Mouse (Mus musculus) left cerebral cortex, postnatal 10 days (tissue): ENCODE data around the gene Tfap2a. TPM values are rescaled to one million over a fixed set of nuclear protein-coding genes. Genes with fewer than 3 reads are reported as not detected.
A peak's percentile ranks its signal among the peaks of the same experiment; 100 is the strongest.

ENCODE experiments used
- DNase-seq, 2 experiments: peaks; one replicate each; pipeline ENCODE4 v3.0.0; 2021 to 2022; ENCODE audit warnings: low spot score in 2 of 2, mixed read lengths in 1 of 2; ENCODE audit errors: extremely low spot score in 1 of 2
- intact Hi-C: fragments of 180-260 bp; cut with DNase I; formaldehyde crosslinking; loops from one replicate; pipeline ENCODE4 v1.15.1; 2025
- total RNA-seq, 2 experiments: library from RNA; stranded (reverse); gene quantifications; 2 replicates each; pipeline ENCODE4 v1.2.3; 2021

The Tfap2a gene
- total RNA-seq, 2 experiments from 2014 or later = 0.49 to 0.51 TPM

- intact Hi-C loops = no loop called here
- no peak for DNase-seq
Observed at GRCm38 (mm10) chr13:40736107-40736780, 1.9 kb downstream of the Tfap2a start.

GRCm38 (mm10) chr13:40735416-40736106 lies 2.6 kb downstream of the Tfap2a start:
- intact Hi-C loops = no loop called here
- DNase-seq = no peak

GRCm38 (mm10) chr13:40734316-40734965 lies 3.7 kb downstream of the Tfap2a start:
- intact Hi-C loops = loop anchor here (5.0 kb wide), 1 partner anchor 1552 kb away; no protein-coding TSS in a partner anchor

GRCm38 (mm10) chr13:40733542-40734151 lies 4.5 kb downstream of the Tfap2a start:
- intact Hi-C loops = loop anchor here (5.0 kb wide), 1 partner anchor 1551 kb away; no protein-coding TSS in a partner anchor
- no peak for DNase-seq

More at GRCm38 (mm10) chr13:40734316-40734965, 3.7 kb downstream of the Tfap2a start:
- DNase-seq = no peak

GRCm38 (mm10) chr13:40732816-40733541 lies 5.2 kb downstream of the Tfap2a start:
- DNase-seq = no peak

GRCm38 (mm10) chr13:40732085-40732484 lies 6.1 kb downstream of the Tfap2a start:
- intact Hi-C loops = loop anchor here (5.0 kb wide), 1 partner anchor 1550 kb away; no protein-coding TSS in a partner anchor
- DNase-seq = no peak

More at GRCm38 (mm10) chr13:40732816-40733541, 5.2 kb downstream of the Tfap2a start:
- intact Hi-C loops = loop anchor here (5.0 kb wide), 1 partner anchor 1551 kb away; no protein-coding TSS in a partner anchor

GRCm38 (mm10) chr13:40731179-40731841 lies 6.9 kb downstream of the Tfap2a start:
- DNase-seq = no peak
- intact Hi-C loops = loop anchor here (5.0 kb wide), 1 partner anchor 1549 kb away; no protein-coding TSS in a partner anchor

GRCm38 (mm10) chr13:40730651-40731178 lies 7.5 kb downstream of the Tfap2a start:
- DNase-seq = peak in 1 of 2 experiments; percentile 69
- intact Hi-C loops = loop anchor here (5.0 kb wide), 1 partner anchor 1548 kb away; no protein-coding TSS in a partner anchor

GRCm38 (mm10) chr13:40729592-40730431 lies 8.4 kb downstream of the Tfap2a start:
- no peak for DNase-seq
- intact Hi-C loops = loop anchor here (5.0 kb wide), 1 partner anchor 1548 kb away; no protein-coding TSS in a partner anchor

- intact Hi-C loops = no loop called here
- no peak for DNase-seq
Observed at GRCm38 (mm10) chr13:40729037-40729436, 9.1 kb downstream of the Tfap2a start.

GRCm38 (mm10) chr13:40728626-40728990 lies 9.6 kb downstream of the Tfap2a start:
- intact Hi-C loops = no loop called here
- no peak for DNase-seq

GRCm38 (mm10) chr13:40727731-40728625 lies 10.2 kb downstream of the Tfap2a start:
- no peak for DNase-seq
- intact Hi-C loops = no loop called here

GRCm38 (mm10) chr13:40725924-40726323 lies 12.3 kb downstream of the Tfap2a start:
- no peak for DNase-seq
- intact Hi-C loops = no loop called here

GRCm38 (mm10) chr13:40723598-40723920 lies 14.6 kb downstream of the Tfap2a start:
- intact Hi-C loops = no loop called here

GRCm38 (mm10) chr13:40722741-40723597 lies 15.2 kb downstream of the Tfap2a start:
- peak; percentile 77 to 93 for DNase-seq
- intact Hi-C loops = no loop called here

More at GRCm38 (mm10) chr13:40723598-40723920, 14.6 kb downstream of the Tfap2a start:
- no peak for DNase-seq
